Mouse (Mus musculus) brain, embryonic 14.5 days (tissue): Measurements from ENCODE around the gene Sept8.

Source experiments
- CTCF ChIP-seq: fragments of 200-500 bp; IDR thresholded peaks from 2 replicates; pipeline ENCODE4 v1.5.1; 2012; ENCODE audit warnings: inconsistent platforms, mild to moderate bottlenecking, moderate library complexity, borderline replicate concordance; ENCODE audit not compliant: insufficient read depth, insufficient read length; ENCODE audit errors: extremely low read depth
- POLR2A ChIP-seq: fragments of 200-500 bp; IDR thresholded peaks from 2 replicates; pipeline ENCODE4 v1.6.1; 2012; ENCODE audit warnings: mild to moderate bottlenecking, inconsistent platforms, borderline replicate concordance; ENCODE audit not compliant: poor library complexity, insufficient read depth, insufficient read length, severe bottlenecking; ENCODE audit errors: extremely low read depth

- TF ChIP-seq CTCF (no peak), POLR2A (no peak)
These were observed 24.0 kb downstream of the Sept8 start for GRCm38 (mm10) chr11:53543021-53543420.
